Mouse (Mus musculus): ENCODE measurements at regions not wholly inside any gene's neighbourhood (a gene's known extent, or its start where the extent isn't known, plus 50 kb on each side); places are given as distances from the start of the nearest gene placed in this dataset.

DNA sequence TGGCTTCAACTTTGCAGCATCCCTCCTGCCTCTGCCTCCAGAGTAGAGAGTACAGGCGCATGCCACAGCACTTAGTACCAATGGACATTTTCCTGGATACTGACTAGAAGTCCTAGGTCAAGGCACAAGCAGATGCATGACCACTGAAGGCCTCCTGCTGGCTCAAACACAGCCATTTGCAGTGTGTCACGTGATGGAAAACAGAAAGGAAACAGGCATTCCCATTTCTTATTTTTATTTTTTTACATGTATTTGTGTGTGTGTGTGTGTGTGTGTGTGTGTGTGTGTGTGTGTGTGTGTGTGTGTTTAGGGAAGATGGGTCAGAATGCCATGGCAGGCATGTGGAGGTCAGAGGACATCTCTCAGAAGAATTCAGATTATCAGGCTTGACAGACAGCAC is 65.6 kb downstream of the Thap12 start:
- Histone ChIP-seq H3K9ac (replicated peaks; ENCODE audit: low read length) (no peak overlapping the region), H3K27ac (replicated peaks; ENCODE audit: low read depth, low read length) (no peak overlapping the region), H3K4me1 (ENCODE audit: control insufficient read depth, insufficient read depth, low read length) (no peaks in the 10 kb centered on the region), H3K27me3 (ENCODE audit: control insufficient read depth, insufficient read depth, low read length) (no peaks in the 10 kb centered on the region), H3K4me2 (ENCODE audit: low read length) (no peak overlapping the region), H3K4me3 (replicated peaks; ENCODE audit: low read depth, low read length) (no peak overlapping the region), H3K36me3 (ENCODE audit: control insufficient read depth, insufficient read depth, low read length) (no peaks in the 10 kb centered on the region), H3K9me3 (ENCODE audit: control insufficient read depth, low read length) (no peaks in the 10 kb centered on the region)
- ATAC-seq (ENCODE audit: low FRiP score, low TSS enrichment) (no peak), DNase-seq (no peak)
- 80% methylated on average over 2 of the region's 2 CpGs for whole genome bisulfite sequencing

DNA sequence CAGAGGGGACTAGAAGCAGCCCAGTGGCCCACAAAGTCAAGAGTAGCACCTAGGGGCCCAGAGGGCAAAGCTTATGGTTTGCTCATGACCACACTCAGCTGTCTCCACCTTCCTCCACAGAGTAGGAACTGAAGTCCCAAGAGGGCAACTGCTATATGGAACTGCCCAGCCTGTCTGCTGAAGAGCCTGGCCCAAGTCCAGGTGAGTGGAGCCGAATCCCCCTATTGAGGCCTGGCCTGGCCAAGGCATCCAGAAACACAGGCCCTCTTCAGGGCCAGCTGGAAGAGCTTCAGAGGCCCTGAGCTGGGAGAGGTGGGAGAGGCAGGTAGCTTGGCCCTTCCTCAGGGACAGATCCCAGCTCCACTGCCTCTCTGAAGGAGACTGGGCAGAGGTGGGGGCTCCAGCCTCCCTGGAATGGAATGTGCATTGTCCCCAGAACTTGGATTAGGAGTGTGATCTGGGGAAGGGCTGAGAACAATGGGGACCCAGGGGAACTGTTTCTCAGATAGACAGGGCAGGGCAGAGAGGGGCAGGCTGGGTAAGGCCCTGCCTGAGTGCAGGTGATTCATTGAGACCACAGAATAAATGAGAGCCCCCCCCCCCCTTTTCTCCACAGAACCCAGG is 65.7 kb upstream of the Wnt11 start:
- Histone ChIP-seq H3K9me3 (ENCODE audit: control insufficient read depth, low read length) (no peaks in the 10 kb centered on the region), H3K27me3 (ENCODE audit: control insufficient read depth, insufficient read depth, low read length) (no peaks in the 10 kb centered on the region), H3K27ac (replicated peaks; ENCODE audit: low read depth, low read length) (no peak overlapping the region), H3K9ac (replicated peaks; ENCODE audit: low read length) (no peak overlapping the region), H3K36me3 (ENCODE audit: control insufficient read depth, insufficient read depth, low read length) (no peaks in the 10 kb centered on the region), H3K4me2 (ENCODE audit: low read length) (no peak overlapping the region), H3K4me3 (replicated peaks; ENCODE audit: low read depth, low read length) (no peak overlapping the region), H3K4me1 (ENCODE audit: control insufficient read depth, insufficient read depth, low read length) (no peaks in the 10 kb centered on the region)
- 65% methylated on average over 1 of the region's 1 CpGs for WGBS
- DNase-seq, result no peak
- ATAC-seq (ENCODE audit: low FRiP score, low TSS enrichment), result no peak

DNA sequence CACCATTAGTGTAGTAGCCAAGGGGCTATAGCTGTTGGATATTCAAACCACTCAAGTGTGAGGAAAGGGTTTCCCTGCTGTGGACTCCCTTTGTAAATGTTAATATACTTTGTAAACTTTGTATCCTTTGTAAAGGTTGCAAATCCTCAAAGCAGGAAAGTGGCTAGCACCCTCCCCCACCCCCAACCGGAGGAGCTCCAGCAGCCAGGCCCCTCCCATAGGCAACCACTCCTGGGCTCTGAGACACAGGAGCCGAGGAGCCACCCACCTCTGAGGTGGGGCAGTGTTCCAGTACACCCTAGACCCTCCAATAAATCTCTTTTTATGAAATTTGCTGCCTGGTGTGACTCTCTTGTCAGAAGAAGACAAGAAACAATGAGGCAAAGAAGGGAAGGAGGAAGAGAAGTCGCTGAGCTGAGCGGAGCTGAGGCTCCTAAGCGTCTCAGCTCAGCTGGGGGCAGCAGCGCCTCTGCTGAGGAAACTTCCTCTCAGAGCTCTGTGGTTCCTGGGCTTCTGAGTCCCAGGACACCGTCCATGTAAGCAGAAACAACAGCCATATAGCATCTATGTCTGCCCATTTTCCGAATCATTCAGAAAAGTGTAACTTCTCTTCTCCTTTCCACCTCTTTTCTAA is 64.5 kb upstream of the Wnt11 start:
- Histone ChIP-seq H3K9ac (replicated peaks; ENCODE audit: low read length) (no peak overlapping the region), H3K4me2 (ENCODE audit: low read length) (no peak overlapping the region), H3K4me3 (replicated peaks; ENCODE audit: low read depth, low read length) (no peak overlapping the region), H3K27ac (replicated peaks; ENCODE audit: low read depth, low read length) (no peak overlapping the region), H3K27me3 (ENCODE audit: control insufficient read depth, insufficient read depth, low read length) (no peaks in the 10 kb centered on the region), H3K9me3 (ENCODE audit: control insufficient read depth, low read length) (no peaks in the 10 kb centered on the region), H3K4me1 (ENCODE audit: control insufficient read depth, insufficient read depth, low read length) (no peaks in the 10 kb centered on the region), H3K36me3 (ENCODE audit: control insufficient read depth, insufficient read depth, low read length) (no peaks in the 10 kb centered on the region)
- WGBS, result 10% methylated on average over 8 of the region's 8 CpGs
- ATAC-seq (ENCODE audit: low FRiP score, low TSS enrichment) (no peak), DNase-seq (peak; percentile 38)

DNA sequence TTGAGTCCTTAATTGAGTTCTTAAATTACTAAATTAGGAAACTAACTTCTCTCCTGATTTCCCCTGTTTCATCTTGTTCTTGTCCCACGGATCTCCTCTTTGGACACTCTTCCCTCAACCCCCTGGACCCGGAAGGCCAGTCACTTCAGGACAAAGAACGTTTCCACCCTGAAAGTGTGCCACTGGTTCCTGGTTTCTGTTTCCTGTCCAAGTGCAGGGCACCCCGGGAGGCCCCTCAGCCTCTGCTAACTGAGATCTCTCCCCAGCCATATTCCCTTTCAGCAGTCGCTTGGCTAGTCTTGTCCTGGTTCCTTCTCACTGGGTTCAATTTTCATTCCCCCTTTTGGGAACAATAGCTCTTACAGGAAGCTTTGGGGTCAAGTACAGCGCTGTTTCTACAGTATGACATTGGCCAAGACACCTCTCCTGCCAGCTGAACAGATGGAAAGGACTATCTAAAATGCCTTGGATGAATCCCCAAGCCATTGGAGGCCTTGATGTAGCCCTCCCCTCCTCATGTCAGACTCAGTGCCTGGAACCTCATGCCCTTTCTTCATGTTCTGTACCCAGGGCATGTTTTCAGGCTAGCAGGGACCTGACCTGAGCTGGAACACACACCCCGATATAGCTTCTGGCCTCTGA is 63.7 kb upstream of the Wnt11 start:
- Histone ChIP-seq H3K27ac (replicated peaks; ENCODE audit: low read depth, low read length) (no peak overlapping the region), H3K4me1 (ENCODE audit: control insufficient read depth, insufficient read depth, low read length) (no peaks in the 10 kb centered on the region), H3K9me3 (ENCODE audit: control insufficient read depth, low read length) (no peaks in the 10 kb centered on the region), H3K4me3 (replicated peaks; ENCODE audit: low read depth, low read length) (no peak overlapping the region), H3K27me3 (ENCODE audit: control insufficient read depth, insufficient read depth, low read length) (no peaks in the 10 kb centered on the region), H3K36me3 (ENCODE audit: control insufficient read depth, insufficient read depth, low read length) (no peaks in the 10 kb centered on the region), H3K9ac (replicated peaks; ENCODE audit: low read length) (no peak overlapping the region), H3K4me2 (ENCODE audit: low read length) (no peak overlapping the region)
- DNase-seq, result no peak
- 54% methylated on average over 7 of the region's 7 CpGs for WGBS
- ATAC-seq (ENCODE audit: low FRiP score, low TSS enrichment), result no peak

DNA sequence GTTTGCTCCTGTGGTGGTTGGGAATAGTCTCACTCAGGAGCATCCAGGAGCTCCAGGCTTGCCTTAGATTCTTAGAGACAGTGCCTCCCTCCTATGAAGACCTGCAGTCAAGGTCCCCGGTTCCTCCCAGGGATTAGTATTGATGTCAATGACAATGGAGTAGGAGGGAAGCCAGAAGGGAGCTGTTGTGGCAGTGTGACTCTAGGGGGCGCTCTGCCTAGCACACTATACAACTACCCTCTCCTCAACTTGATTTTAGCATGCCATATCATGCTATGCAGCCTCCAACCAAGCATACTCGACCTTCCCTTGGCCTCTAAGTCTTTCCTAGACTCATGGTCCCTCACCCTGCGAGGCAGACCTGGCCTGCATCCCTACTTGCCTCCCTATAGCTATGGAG is 60.3 kb upstream of the Wnt11 start:
- H3K4me2 ChIP-seq (ENCODE audit: low read length), result no peak overlapping the region
- WGBS, result 54% methylated on average over 4 of the region's 4 CpGs
- H3K4me1 ChIP-seq (ENCODE audit: control insufficient read depth, insufficient read depth, low read length), result no peaks in the 10 kb centered on the region
- DNase-seq (no peak), ATAC-seq (ENCODE audit: low FRiP score, low TSS enrichment) (no peak)
- no peaks in the 10 kb centered on the region for H3K9me3 ChIP-seq (ENCODE audit: control insufficient read depth, low read length)
- no peaks in the 10 kb centered on the region for H3K36me3 ChIP-seq (ENCODE audit: control insufficient read depth, insufficient read depth, low read length)
- no peaks in the 10 kb centered on the region for H3K27me3 ChIP-seq (ENCODE audit: control insufficient read depth, insufficient read depth, low read length)
- no peak overlapping the region for H3K27ac ChIP-seq (replicated peaks; ENCODE audit: low read depth, low read length)
- H3K4me3 ChIP-seq (replicated peaks; ENCODE audit: low read depth, low read length), result no peak overlapping the region
- H3K9ac ChIP-seq (replicated peaks; ENCODE audit: low read length), result no peak overlapping the region

DNA sequence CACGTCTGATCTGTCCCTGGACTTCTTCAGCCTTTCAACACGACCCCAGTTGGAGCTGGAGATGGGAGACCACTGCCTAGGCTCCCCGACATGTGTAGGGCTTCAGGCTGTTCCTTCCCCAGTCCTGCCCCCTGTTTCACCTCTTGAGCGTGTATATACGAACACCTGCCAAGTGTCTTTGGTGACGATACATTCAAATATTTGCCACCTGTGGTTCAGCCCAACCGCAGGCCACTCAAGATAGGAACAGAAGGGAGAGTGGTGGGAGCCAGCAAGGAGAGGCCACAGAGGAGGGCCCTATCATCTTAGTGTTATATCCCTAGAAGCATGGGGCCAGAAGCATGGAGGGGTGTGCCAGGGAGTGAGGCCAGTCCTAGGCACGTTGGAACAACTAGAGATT is 59.9 kb upstream of the Wnt11 start:
- H3K36me3 ChIP-seq (ENCODE audit: control insufficient read depth, insufficient read depth, low read length), result no peaks in the 10 kb centered on the region
- 84% methylated on average over 8 of the region's 8 CpGs for WGBS
- H3K9ac ChIP-seq (replicated peaks; ENCODE audit: low read length), result no peak overlapping the region
- H3K9me3 ChIP-seq (ENCODE audit: control insufficient read depth, low read length), result no peaks in the 10 kb centered on the region
- no peak overlapping the region for H3K4me2 ChIP-seq (ENCODE audit: low read length)
- no peak for ATAC-seq (ENCODE audit: low FRiP score, low TSS enrichment)
- no peak for DNase-seq
- H3K4me3 ChIP-seq (replicated peaks; ENCODE audit: low read depth, low read length), result no peak overlapping the region
- no peaks in the 10 kb centered on the region for H3K4me1 ChIP-seq (ENCODE audit: control insufficient read depth, insufficient read depth, low read length)
- H3K27ac ChIP-seq (replicated peaks; ENCODE audit: low read depth, low read length), result no peak overlapping the region
- H3K27me3 ChIP-seq (ENCODE audit: control insufficient read depth, insufficient read depth, low read length), result no peaks in the 10 kb centered on the region

DNA sequence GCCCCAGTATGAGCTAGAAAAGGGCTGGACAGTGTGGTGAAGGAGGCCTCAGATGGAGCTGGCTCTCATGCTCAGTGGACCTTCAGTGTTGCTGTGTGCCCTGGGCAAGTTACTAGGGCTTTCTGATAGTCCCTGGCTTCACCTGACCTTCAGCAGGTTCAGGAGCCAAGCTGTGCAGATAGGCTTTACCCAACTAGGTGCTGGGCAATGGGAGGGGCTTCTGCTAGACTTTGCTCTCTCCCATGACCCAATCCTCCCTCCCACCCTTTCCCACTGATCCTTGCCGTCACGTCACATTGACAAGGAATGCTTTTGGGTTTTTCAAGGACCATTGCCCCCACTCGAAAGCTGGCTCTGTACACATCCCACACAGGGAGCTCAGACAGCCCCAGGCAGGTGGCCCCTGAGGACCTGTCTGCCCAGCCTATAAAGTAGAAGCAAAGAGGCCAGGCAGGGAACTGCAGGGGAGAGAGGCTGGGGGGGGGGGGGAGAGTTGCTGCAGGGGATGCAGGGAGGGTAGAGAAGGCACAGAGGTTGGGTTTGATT is 57.5 kb upstream of the Wnt11 start:
- Histone ChIP-seq H3K36me3 (ENCODE audit: control insufficient read depth, insufficient read depth, low read length) (no peaks in the 10 kb centered on the region), H3K27ac (replicated peaks; ENCODE audit: low read depth, low read length) (no peak overlapping the region), H3K4me2 (ENCODE audit: low read length) (no peak overlapping the region), H3K9ac (replicated peaks; ENCODE audit: low read length) (no peak overlapping the region), H3K4me1 (ENCODE audit: control insufficient read depth, insufficient read depth, low read length) (no peaks in the 10 kb centered on the region), H3K9me3 (ENCODE audit: control insufficient read depth, low read length) (no peaks in the 10 kb centered on the region), H3K4me3 (replicated peaks; ENCODE audit: low read depth, low read length) (no peak overlapping the region), H3K27me3 (ENCODE audit: control insufficient read depth, insufficient read depth, low read length) (no peaks in the 10 kb centered on the region)
- DNase-seq (no peak), ATAC-seq (ENCODE audit: low FRiP score, low TSS enrichment) (no peak)
- 31% methylated on average over 3 of the region's 3 CpGs for WGBS

DNA sequence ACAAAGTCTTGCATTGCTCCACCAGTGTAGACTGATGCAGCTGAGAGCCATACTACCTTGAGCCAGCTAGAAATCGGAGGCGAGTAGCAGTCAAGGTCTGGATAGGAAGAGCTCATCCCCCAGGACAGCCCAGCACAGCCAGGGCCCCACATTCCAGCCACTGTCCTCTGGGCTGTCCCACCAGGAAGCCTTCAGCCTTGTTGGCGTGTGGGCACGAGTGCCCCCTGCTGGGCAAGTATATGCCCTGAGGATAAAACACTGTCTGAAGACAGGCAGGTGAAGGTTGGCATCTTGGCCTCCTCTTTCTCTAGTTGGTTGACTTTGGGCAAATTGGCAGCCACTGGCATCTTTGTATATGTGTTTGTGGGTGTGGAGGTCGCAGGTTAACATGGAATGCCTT is 56.0 kb upstream of the Wnt11 start:
- no peaks in the 10 kb centered on the region for H3K9me3 ChIP-seq (ENCODE audit: control insufficient read depth, low read length)
- 26% methylated on average over 5 of the region's 5 CpGs for WGBS
- H3K9ac ChIP-seq (replicated peaks; ENCODE audit: low read length), result no peak overlapping the region
- no peak for ATAC-seq (ENCODE audit: low FRiP score, low TSS enrichment)
- H3K27me3 ChIP-seq (ENCODE audit: control insufficient read depth, insufficient read depth, low read length), result no peaks in the 10 kb centered on the region
- DNase-seq, result peak; percentile 75
- no peaks in the 10 kb centered on the region for H3K36me3 ChIP-seq (ENCODE audit: control insufficient read depth, insufficient read depth, low read length)
- H3K4me1 ChIP-seq (ENCODE audit: control insufficient read depth, insufficient read depth, low read length), result peaks cover under 1% of the 10 kb centered on the region; the same call in 1 of the 2 replicates
- no peak overlapping the region for H3K27ac ChIP-seq (replicated peaks; ENCODE audit: low read depth, low read length)
- no peak overlapping the region for H3K4me3 ChIP-seq (replicated peaks; ENCODE audit: low read depth, low read length)
- no peak overlapping the region for H3K4me2 ChIP-seq (ENCODE audit: low read length)

DNA sequence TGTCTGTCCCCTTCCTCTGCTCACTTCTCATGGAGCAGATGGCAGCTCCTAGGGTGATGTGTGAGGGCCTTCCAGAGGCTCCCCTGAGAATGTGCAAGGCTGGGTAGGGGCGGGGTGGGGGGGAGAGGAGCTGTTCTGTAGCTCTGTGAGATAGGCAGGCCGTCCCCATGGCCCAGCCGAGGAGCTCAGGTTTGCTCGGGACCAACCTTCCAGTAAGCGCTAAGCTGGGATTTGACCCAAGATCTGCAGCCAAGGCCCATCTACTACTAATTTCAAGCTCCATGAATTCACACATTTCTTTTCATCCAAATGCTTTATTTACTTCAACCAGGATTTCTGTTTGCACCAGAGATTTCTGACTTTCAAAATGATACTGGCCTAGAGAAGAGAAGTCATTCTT is 51.4 kb upstream of the Wnt11 start:
- H3K4me1 ChIP-seq (ENCODE audit: control insufficient read depth, insufficient read depth, low read length), result peaks cover 10% of the 10 kb centered on the region
- H3K4me2 ChIP-seq (ENCODE audit: low read length), result no peak overlapping the region
- H3K27me3 ChIP-seq (ENCODE audit: control insufficient read depth, insufficient read depth, low read length), result no peaks in the 10 kb centered on the region
- no peak for ATAC-seq (ENCODE audit: low FRiP score, low TSS enrichment)
- no peaks in the 10 kb centered on the region for H3K9me3 ChIP-seq (ENCODE audit: control insufficient read depth, low read length)
- no peak for DNase-seq
- no peaks in the 10 kb centered on the region for H3K36me3 ChIP-seq (ENCODE audit: control insufficient read depth, insufficient read depth, low read length)
- whole genome bisulfite sequencing, result 42% methylated on average over 5 of the region's 5 CpGs
- H3K9ac ChIP-seq (replicated peaks; ENCODE audit: low read length), result no peak overlapping the region
- H3K27ac ChIP-seq (replicated peaks; ENCODE audit: low read depth, low read length), result 0 out of 2 replicates have a peak overlapping the region, but pooled peaks have one; percentile 32
- no peak overlapping the region for H3K4me3 ChIP-seq (replicated peaks; ENCODE audit: low read depth, low read length)

All from midbrain, embryonic 14.5 days (tissue).